Mouse (Mus musculus) frontal cortex, adult 2 months (tissue): ENCODE measurements around the gene Letmd1. TPM values are rescaled to one million over a fixed set of nuclear protein-coding genes. Genes with fewer than 3 reads are reported as not detected.
"Not testable (repeated sequence)": the region's sequence is repeated elsewhere in the genome, so short reads cannot be mapped to it uniquely, and the experiment has no call there.

Source experiments
- DNase-seq, 2 experiments: peaks; one replicate each; pipeline ENCODE4 v3.0.0; 2022; ENCODE audit warnings: low spot score in 1 of 2; ENCODE audit errors: extremely low spot score in 1 of 2
- polyA plus RNA-seq: library from polyadenylated mRNA; depleted of rRNA; stranded (reverse); fragments of >200 nt; gene quantifications from 2 replicates; pipeline ENCODE4 v1.2.3, GENCODE M21; 2012; rRNA removed

Letmd1 gene
- 92.5 and 101 TPM in 2 replicates for polyA plus RNA-seq

- peak; percentile 78 to 89 for DNase-seq
Measured at GRCm38 (mm10) chr15:100468295-100469188, at the start of gene Letmd1. Gene Letmd1 (plus strand): TSS chr15:100469023.

GRCm38 (mm10) chr15:100419311-100419710, 49.5 kb upstream of the Letmd1 start:
- DNase-seq, result no peak

DNA sequence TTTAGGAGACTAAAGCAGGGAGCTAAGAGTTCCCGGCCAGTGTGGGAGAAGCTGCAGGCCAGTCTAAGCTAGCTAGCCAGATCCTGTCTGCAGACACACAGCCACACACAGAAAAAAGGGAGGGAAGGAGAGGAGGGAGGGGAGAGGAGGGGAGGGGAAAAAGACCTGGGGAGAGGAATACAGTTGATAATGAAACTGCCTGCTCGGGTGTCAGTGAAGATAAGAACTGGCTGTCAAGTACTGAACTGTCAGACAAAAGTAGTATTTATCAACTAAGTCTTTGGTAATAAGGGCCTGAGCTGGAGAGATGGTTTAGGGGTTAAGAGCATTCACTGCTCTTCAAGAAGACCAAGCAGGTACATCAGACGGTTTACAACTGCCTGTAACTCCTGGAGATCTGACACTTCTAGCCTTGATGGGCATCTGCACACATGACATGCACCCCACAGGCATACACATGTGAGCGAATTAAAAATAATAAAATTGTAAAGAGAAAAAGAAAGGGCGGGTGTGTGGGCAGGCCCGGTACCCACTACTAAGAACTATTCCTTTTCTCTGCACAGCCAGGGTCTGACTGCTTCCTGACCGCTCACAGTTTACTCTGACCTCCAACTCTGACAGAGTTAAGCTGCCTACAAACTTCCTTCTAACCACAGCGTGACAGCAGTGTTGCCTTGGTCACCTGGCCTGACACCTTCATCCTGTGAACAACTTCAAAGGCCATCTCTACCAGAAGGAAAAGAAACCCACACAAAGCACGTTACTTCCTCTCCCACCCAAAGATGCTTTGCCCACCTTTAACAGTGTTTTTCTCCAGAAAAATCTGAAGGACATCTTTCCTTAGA, 48.7 kb upstream of the Letmd1 start:
- no peak for DNase-seq

GRCm38 (mm10) chr15:100421059-100421757, 47.6 kb upstream of the Letmd1 start:
- DNase-seq, result peak in 1 of 2 experiments; percentile 30

- not testable (repeated sequence) for DNase-seq
Measured at GRCm38 (mm10) chr15:100421758-100422197, 47.0 kb upstream of the Letmd1 start, which contains the start of gene Gm5475. Gene Gm5475 (plus strand): TSS chr15:100422147.

DNA sequence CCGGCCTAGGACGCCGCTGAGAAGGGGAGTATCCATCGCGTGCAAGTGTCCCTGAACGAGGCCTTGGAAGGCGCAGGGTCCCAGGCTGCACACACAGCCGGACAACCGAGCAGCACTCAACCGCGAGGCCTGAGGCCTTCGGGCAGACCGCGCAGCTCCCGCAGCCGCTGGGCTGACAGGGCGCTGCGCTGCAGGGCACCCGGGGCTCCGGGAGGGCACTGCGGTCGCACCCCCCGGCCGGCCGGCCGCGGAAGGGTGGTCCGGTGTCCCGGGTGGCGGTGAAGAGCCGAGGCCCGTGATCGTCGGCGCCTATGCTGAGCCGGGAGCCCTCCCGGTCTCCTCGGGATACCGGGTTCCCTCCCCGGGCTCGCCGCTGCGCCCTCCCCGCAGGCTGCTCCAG, 46.3 kb upstream of the Letmd1 start:
- DNase-seq, result no peak

GRCm38 (mm10) chr15:100422899-100423860, 45.6 kb upstream of the Letmd1 start:
- peak; percentile 93 to 97 for DNase-seq

- no peak for DNase-seq
Measured at GRCm38 (mm10) chr15:100423916-100424315, 44.9 kb upstream of the Letmd1 start.

- no peak for DNase-seq
Measured at GRCm38 (mm10) chr15:100424396-100425122, 44.3 kb upstream of the Letmd1 start, which contains the start of gene Slc11a2. Gene Slc11a2 (minus strand): TSS chr15:100425072.

DNA sequence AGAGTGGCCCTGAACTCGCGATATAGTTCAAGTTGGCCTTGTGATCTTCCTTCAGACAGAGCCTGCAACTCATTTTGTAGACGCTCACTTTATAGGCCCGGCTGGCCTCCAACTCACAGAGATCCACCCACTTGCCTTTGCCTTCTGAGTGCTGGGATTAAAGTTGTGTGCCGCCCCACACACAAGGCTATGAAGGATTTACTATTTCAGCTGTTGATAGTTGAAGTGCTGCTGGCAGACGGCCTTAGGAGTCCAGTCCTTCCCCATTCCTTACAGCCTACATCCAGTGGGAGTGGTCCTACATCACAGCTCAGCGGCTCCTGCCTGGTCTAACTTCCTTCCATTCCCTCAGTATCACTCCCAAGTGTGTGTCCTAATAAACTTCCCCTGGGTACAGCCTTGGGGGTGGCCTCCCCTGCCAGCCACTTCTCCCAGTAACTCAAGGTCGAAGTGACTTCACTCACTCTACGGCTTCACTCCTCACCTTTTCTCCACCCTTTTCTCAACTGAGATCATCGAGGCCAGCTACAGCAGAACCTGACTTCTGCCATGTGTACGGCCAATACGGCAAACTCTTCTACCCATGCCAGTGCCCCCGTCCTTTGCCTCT, 40.4 kb upstream of the Letmd1 start:
- no peak for DNase-seq

DNA sequence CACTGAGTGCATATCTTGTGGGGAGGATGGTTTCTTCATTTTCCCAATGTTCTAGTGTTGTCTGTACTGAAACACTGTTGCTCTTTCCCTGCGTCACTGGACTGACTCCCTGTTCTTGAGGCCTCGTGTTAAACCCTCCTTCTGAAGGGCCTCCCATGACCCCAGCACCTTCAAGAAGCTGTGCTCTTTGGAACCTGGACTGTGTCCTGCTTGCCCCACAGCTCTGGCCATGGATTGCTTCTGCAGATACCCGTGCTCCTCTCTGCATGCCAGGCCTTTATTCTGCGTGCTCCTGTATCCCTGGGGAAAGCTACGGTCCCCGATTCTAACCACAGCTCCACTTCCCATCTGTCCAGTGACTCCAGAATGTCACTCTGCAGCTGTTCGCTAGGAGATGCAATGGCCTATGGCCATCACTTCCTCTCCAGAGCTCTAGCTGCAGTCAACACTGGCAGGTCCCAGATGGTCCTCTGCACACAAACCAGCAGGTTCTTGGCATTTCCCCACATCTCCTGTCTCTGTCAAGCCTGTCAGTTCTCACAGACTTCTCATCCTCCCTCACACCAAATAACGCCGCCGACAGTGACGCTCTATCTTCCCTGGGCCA, 38.8 kb upstream of the Letmd1 start:
- no peak for DNase-seq

DNA sequence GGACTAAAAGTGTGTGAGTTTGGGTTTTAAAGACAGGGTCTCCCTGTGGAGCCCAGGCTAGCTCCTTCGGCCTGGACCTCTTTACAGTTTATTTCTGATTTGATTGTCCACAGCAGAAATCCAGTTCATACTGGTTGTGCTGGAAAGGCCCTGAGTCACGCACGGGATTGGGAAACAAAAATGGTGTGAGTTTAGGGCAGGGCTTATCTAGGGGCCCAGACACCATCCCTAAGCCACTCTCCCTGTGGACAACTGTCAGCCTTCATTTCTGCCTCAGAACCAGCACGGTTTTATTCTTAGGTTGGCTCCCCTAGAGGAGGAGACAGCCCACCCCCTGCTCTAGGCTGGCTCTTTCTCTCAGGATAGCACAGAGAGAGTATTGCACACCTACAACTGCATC, 35.6 kb upstream of the Letmd1 start:
- no peak for DNase-seq

DNA sequence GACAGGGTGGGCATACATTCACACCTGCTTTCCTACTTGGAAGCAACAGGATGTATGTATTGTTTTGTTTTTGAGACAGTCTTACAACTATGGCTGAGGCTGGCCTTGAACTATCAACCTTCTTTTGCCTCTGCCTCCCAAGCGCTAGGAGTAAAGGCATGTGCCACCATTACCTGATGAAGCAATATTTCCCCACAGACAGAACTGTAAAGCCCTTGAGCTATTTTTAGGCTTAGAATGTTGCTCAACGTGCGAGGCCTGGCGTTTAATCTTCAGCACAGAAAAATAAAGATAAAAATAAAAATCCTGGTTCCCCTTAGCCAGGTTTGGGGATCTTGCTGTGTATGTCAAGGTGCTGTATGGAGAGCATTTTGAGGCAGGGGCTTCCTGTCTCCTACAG, 32.7 kb upstream of the Letmd1 start:
- no peak for DNase-seq

DNA sequence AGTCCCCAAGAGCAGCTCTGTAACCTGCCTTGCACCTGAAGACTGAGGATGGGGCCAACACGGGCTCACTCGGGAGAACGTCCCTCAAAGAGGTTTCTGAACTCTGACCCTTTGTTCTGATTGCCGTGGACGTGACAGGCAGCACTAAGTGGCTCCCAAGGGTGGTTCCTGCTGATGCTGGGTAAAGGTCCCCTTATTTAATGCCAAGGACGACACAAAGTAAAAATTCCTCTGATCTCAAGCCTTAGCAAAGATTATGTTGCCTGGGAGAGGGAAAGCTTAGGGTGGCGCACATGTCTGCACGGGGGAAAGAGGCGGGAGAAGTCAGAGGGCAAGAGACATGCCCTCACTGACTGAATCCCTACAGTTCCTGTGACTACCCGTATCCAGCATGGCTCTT, 32.3 kb upstream of the Letmd1 start:
- no peak for DNase-seq

DNA sequence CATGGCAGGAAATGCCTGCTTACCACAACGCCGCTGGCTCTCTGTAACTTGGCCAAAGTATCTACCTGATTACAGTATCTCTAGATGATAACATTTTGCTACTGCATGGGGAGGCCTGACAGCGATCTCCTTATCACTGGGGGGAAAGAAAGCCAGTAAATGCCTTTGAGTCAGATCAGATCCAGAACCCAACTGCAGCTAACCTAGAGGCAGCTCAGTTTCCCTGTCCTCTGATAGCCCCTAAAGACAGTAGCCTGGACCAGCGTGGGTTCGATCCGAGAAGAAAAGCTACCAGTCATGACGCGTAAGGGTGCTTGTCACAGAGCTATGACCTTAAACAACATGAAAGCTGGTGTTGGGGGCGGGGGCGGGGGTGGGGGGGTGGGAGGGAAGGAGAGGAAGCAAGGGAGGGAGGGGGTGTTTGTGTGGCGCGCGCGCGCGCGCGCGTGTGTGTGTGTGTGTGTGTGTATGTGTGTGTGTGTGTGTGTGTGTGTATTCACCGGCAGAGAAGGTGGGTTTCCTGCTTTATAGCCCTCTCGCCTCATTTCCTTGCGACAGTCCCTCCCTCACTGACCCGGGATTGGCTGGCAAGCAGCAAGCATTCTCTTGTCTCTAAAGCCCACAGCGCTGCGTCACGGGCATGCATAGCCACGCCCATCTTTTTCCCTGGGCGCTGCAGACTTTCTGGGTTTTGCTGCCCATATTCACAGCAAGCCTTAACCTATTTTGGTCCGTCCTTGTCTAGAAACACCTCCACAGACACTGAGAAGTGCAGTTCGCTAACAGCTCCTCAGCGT, 25.5 kb upstream of the Letmd1 start:
- peak; percentile 82 to 88 for DNase-seq

GRCm38 (mm10) chr15:100446887-100447286, 21.9 kb upstream of the Letmd1 start:
- no peak for DNase-seq

- DNase-seq, result no peak
Measured at GRCm38 (mm10) chr15:100448572-100448971, 20.3 kb upstream of the Letmd1 start.
